Mouse (Mus musculus): ENCODE measurements around the gene Clca2. TPM values are rescaled to one million over a fixed set of nuclear protein-coding genes. Genes with fewer than 3 reads are reported as not detected.

Gene Clca2
- polyA plus RNA-seq, 1 experiment from 2014 or later, result 0.09 TPM

DNA sequence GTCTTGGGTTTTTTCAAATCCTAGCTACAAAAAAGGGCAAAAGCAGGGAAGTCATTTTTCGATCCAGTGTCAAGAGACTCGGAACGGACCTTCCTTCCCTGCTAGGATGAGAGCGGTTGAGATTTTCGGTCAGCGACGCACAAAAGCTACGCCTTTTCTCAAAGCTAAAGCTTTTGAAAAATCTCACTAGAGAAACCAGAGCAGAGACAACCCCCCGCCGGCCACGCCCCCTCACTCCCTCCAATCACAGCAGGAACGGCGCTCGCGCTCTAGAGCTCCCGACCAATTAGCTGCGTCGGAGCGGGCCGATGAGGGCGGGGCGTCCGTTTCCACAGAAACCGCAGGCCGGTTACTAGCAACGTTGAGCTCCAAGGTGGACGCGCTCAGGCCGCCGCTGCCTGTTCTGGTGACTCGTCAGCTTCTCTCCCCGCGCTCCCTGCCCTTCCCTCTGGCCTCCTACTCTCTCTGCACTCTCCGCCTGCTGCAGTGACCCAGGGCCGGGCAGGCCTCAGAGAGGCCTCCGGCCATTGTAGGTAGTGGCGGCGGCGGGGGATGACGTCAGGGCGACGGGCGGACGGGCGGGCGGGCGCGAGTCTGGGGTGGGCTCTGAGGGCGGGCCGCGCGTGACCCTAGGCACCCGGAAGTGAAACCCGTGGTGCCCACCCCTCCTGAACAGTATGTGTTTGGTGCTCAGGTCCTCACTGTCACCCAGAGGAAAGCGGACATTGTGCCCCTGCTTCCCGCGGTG, 19.2 kb upstream of the Clca2 start, which contains the start of gene Odf2l:
Odf2l (plus strand) TSS at position 335 of the 748 bp plus-strand sequence.
- Histone ChIP-seq H3K4me2 (peak within 1 kb of the TSS; percentile 79), H3K27ac (replicated peaks) (peak within 1 kb of the TSS; percentile 98), H3K9me3 (no peaks in the 10 kb centered on the region), H3K9ac (peak within 1 kb of the TSS; percentile 93), H3K36me3 (no peaks in the 10 kb centered on the region), H3K4me1 (peaks cover 19% of the 10 kb centered on the region), H3K4me3 (peak within 1 kb of the TSS; percentile 87), H3K27me3 (replicated peaks) (no peaks in the 10 kb centered on the region)
- under 1% methylated on average over 57 of the region's 57 CpGs for WGBS
- peak; percentile 94 for ATAC-seq (ENCODE audit: extremely low read depth, insufficient number of reproducible peaks, low FRiP score, low TSS enrichment)

DNA sequence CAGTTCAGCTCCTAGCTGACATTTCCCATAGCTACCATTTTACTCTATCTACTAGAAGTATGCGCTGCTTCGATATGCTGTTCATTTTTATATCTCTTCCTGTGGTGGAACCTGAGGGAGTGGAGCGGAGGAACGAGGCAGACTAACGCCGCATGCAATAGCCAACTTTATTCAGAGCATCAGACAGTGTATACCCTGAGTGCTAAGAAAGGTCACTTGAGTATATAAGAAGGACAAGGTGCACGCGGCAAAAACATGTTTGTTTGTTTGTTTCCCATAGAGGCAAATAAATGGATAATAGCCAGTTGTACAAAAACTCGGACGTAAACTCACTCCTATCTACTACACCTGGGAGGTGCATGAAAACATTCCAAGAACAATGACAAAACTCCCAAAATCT, 18.4 kb upstream of the Clca2 start:
- 78% methylated on average over 10 of the region's 10 CpGs for WGBS
- Histone ChIP-seq H3K27me3 (replicated peaks) (no peaks in the 10 kb centered on the region), H3K4me3 (peak overlapping the region; percentile 87), H3K27ac (replicated peaks) (peak overlapping the region; percentile 98), H3K9ac (peak overlapping the region; percentile 93), H3K36me3 (no peaks in the 10 kb centered on the region), H3K4me2 (peak overlapping the region; percentile 79), H3K4me1 (peaks cover 19% of the 10 kb centered on the region), H3K9me3 (no peaks in the 10 kb centered on the region)
- no peak for ATAC-seq (ENCODE audit: extremely low read depth, insufficient number of reproducible peaks, low FRiP score, low TSS enrichment)

DNA sequence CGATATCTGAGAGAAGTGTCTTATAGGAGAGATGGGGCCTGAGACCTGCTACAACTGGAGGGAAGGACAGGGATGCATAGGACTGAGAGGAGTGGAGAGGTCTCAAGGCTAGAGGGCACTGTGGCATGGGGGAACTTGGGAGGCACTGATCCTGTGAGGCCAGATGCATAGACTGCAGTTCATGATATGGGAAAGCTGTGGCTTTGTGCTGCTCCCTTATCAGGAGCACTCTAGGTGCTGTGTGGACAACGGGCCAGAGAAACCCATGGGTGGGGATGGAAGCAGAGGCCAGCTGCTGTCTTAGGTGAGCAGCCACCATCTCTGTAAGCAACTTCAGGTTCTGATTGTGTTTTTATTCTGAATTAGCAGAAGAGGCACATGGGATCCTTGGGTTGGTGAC, 15.9 kb upstream of the Clca2 start:
- H3K27ac ChIP-seq (replicated peaks), result no peak overlapping the region
- WGBS, result 63% methylated on average over 2 of the region's 2 CpGs
- H3K4me1 ChIP-seq, result peaks cover 17% of the 10 kb centered on the region
- H3K4me2 ChIP-seq, result no peak overlapping the region
- no peak for ATAC-seq (ENCODE audit: extremely low read depth, insufficient number of reproducible peaks, low FRiP score, low TSS enrichment)
- H3K9ac ChIP-seq, result no peak overlapping the region
- H3K9me3 ChIP-seq, result no peaks in the 10 kb centered on the region
- H3K36me3 ChIP-seq, result no peaks in the 10 kb centered on the region
- H3K27me3 ChIP-seq (replicated peaks), result no peaks in the 10 kb centered on the region
- H3K4me3 ChIP-seq, result no peak overlapping the region

DNA sequence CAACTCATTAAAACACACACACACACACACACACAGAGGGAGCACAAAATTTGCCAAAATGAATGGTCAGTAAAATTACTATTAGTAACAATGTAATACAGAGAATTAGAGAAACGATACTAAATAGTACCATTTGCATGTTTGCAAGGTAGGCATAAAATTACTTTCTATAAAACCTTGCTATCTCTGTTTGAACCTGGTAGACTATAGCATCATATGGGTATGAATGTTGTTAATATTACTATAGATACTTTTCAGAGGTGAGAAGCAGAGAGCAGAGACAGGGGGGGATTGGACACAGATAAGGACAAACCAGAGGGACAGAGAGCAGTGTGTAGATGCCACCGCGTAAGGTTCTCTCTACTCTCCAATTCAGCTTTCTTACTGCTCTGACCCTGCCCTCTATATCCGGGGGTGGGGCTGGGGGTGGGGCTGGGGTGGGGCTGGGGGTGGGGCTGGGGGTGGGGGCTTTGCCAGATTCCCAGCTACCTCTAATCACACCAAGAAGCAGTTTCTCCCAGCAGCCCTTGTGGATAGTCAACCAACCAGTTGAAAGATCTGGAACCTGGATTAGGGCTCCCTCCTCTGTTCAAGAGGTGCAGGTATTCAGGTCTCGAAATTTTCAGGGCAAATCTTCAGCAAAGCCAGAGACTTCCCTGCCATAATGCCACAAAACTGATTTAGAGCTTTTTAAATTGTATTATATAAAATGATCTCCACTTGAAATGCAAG, 6.7 kb upstream of the Clca2 start:
- H3K4me3 ChIP-seq, result no peak overlapping the region
- H3K9me3 ChIP-seq, result no peaks in the 10 kb centered on the region
- H3K4me1 ChIP-seq, result peaks cover 14% of the 10 kb centered on the region
- H3K4me2 ChIP-seq, result no peak overlapping the region
- H3K27me3 ChIP-seq (replicated peaks), result no peaks in the 10 kb centered on the region
- no peak for ATAC-seq (ENCODE audit: extremely low read depth, insufficient number of reproducible peaks, low FRiP score, low TSS enrichment)
- WGBS, result 73% methylated on average over 5 of the region's 5 CpGs
- no peaks in the 10 kb centered on the region for H3K36me3 ChIP-seq
- no peak overlapping the region for H3K27ac ChIP-seq (replicated peaks)
- H3K9ac ChIP-seq, result no peak overlapping the region

DNA sequence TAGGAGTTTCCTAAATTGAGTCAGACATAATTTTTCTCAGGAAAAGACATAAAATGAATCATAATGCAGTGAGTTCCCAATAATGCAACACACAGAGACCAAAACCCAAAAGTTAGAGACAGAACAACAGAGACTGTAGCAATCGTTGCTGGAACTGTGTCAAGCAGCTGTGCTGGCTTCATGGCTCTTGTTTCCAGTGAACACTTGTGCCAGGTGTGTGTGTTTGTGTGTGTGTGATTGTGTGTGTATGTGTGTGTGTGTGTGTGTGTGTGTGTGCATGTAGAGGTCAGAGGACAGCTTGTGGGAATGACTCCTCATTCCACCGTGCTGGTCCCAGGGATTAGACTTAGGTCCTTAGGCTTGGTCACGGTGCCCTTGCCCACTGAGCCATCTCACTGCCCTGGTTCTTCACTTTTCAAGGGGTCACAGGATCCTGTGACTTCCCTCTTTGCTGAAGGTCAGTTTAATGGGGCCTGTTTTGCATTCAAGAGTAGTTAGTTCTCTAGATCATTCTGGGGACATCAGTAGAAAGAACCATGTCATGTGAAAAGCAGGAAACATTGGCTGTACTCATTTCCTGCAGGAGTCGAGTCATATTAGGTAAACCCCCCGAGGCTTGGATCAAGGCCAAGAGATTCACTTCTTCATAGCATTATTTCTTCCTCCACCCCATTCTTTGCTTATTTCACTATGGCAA, 6.0 kb upstream of the Clca2 start:
- Histone ChIP-seq H3K27me3 (replicated peaks) (no peaks in the 10 kb centered on the region), H3K4me1 (peaks cover 14% of the 10 kb centered on the region), H3K36me3 (no peaks in the 10 kb centered on the region), H3K9ac (no peak overlapping the region), H3K4me3 (no peak overlapping the region), H3K9me3 (no peaks in the 10 kb centered on the region), H3K4me2 (no peak overlapping the region), H3K27ac (replicated peaks) (no peak overlapping the region; the same call in 1 of the 2 replicates)
- no peak for ATAC-seq (ENCODE audit: extremely low read depth, insufficient number of reproducible peaks, low FRiP score, low TSS enrichment)
- 67% methylated on average over 5 of the region's 5 CpGs for WGBS

DNA sequence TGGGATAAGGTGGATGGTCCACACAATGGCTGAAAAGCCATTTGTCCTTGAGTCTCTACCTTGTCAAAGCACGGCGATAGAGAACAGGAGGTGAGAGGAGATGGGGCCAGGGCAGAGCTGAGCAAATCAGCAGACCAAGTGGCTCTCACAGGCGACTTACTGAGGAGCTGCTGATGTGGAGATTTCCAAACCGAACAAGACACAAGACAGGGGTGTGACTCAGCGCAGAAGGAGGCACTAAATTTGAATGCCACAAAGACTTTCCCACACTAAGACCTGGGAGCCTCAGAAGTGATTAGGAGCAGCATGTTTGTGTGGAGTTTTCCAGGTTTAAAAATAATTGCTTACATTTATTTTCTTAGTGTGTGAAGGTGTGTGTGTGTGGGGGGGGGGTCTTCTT, 4.5 kb upstream of the Clca2 start:
- Histone ChIP-seq H3K9me3 (no peaks in the 10 kb centered on the region), H3K4me2 (0 out of 2 replicates have a peak overlapping the region, but pooled peaks have one; percentile 2), H3K9ac (no peak overlapping the region), H3K27me3 (replicated peaks) (no peaks in the 10 kb centered on the region), H3K27ac (replicated peaks) (no peak overlapping the region), H3K36me3 (no peaks in the 10 kb centered on the region), H3K4me1 (peaks cover 14% of the 10 kb centered on the region), H3K4me3 (no peak overlapping the region)
- 16% methylated on average over 5 of the region's 5 CpGs for WGBS
- ATAC-seq (ENCODE audit: extremely low read depth, insufficient number of reproducible peaks, low FRiP score, low TSS enrichment), result no peak

DNA sequence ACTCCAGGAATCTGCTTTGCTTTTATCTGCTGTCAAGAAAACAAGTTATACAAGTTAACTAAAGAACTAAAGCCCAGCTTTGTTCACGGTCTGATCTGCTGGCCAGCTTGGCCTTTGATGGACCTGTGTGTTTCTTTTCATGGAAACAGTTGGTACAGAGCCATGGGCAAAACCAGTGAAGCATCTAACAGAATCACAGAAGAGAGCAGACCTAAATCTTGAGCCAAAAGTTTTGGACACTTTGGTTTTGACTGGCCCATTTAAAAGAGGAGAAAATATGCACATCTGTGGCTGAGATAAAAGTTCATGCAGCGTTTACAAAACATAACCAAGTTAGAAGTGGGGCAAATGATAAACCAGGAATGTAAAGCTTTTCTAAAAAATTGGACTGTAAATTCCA, 4.1 kb upstream of the Clca2 start:
- WGBS, result 60% methylated on average over 2 of the region's 2 CpGs

DNA sequence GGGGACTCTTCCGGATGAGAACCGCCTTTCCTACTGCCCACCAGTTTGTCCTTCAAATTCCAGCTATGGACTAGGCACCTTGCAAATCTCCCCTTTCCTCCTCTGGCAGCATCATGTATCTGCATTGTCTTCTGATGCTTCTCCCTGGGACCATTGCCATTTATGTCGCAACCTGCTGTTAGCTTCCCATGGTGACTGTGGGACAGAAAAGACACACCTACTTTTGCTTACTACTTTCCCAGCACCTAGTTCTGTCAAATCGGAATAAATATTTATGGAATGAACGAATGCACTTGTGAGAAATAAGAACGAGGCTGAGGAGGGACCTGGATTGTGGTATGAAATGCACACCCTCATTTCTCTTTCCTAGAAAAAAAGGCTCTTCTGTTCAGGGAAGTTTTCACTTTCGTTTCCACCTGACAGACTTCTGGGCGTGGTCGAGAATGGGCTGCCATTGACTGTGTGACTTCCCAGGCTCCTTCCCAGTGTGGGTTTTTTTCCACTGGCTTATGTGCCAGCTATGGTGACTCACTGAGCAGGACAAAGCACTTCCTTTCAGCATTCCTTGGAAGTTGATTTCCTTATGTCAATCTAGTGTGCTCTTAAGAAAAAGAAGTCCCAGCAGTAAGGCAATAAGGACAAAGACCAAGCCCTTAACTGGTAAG, 2.8 kb upstream of the Clca2 start:
- Histone ChIP-seq H3K27ac (replicated peaks) (no peak overlapping the region), H3K27me3 (replicated peaks) (no peaks in the 10 kb centered on the region)
- no peak for ATAC-seq (ENCODE audit: extremely low read depth, insufficient number of reproducible peaks, low FRiP score, low TSS enrichment)

More for the DNA sequence above, 4.1 kb upstream of the Clca2 start:
- Histone ChIP-seq H3K4me3 (no peak overlapping the region), H3K9ac (no peak overlapping the region), H3K27me3 (replicated peaks) (no peaks in the 10 kb centered on the region), H3K36me3 (no peaks in the 10 kb centered on the region), H3K4me2 (no peak overlapping the region), H3K9me3 (no peaks in the 10 kb centered on the region), H3K4me1 (peaks cover 14% of the 10 kb centered on the region), H3K27ac (replicated peaks) (no peak overlapping the region)
- no peak for ATAC-seq (ENCODE audit: extremely low read depth, insufficient number of reproducible peaks, low FRiP score, low TSS enrichment)

DNA sequence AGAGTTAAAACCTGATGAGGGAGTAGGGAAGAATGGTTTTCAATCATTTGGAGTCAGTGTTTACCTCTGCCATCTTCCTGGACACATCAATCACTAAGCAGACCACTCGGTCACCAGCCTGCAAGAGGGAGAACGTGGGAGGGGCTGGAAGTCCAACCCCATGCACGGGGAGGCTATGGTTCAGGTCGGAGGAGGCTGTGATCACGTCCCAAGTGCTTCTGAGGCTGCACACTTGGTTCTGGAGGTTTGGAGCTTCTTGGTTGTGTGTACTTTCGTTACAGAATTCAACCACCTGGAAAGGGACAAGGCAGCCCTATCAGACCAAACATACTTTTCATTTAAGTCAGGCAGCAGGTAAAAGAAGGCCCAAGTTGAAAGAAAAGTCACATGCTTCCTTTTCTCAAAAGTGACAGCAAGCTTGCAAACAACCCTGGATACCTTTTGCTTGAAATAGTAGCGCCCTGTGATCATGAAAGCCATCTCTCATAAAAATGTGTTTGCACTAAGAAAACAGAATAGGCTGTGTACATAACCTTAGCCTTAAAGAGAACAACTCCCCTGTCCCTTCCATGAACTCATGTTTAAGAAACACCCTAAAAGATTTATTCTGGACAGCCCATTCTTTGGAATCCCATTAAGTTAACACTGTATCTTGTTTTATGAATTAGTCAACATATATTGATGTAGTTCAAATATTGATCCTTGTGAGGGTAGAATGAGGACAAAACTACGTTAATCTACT, 11.2 kb downstream of the Clca2 start:
- Histone ChIP-seq H3K27me3 (replicated peaks) (no peaks in the 10 kb centered on the region), H3K9me3 (no peaks in the 10 kb centered on the region), H3K9ac (no peak overlapping the region), H3K4me2 (no peak overlapping the region), H3K27ac (replicated peaks) (no peak overlapping the region), H3K4me1 (no peaks in the 10 kb centered on the region), H3K36me3 (no peaks in the 10 kb centered on the region), H3K4me3 (no peak overlapping the region)
- 60% methylated on average over 8 of the region's 8 CpGs for WGBS
- ATAC-seq (ENCODE audit: extremely low read depth, insufficient number of reproducible peaks, low FRiP score, low TSS enrichment), result no peak

More for the DNA sequence above, 2.8 kb upstream of the Clca2 start:
- H3K9me3 ChIP-seq, result no peaks in the 10 kb centered on the region
- H3K36me3 ChIP-seq, result no peaks in the 10 kb centered on the region
- H3K4me1 ChIP-seq, result peaks cover 14% of the 10 kb centered on the region
- no peak overlapping the region for H3K9ac ChIP-seq
- no peak overlapping the region for H3K4me2 ChIP-seq
- H3K4me3 ChIP-seq, result no peak overlapping the region
- WGBS, result 74% methylated on average over 9 of the region's 9 CpGs

DNA sequence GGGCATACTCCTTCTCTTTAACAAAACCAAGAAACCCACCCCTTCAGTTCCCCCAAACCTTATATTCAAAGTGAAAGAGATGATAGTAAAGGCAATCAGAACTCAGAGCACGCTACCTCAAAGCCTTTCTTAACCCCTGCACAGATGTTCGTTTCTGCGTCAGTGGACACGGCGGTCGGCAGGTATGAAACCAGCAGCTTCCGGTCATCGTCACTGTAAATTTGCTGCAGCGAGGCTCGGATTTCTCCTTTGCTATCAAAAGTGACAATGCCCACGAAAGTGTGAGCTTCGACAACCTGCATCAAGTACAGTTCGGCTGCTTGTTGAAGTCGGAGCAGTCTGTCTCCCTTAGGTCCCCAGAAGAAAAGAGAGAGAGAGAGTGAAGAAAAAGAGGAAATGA, 13.1 kb downstream of the Clca2 start:
- no peaks in the 10 kb centered on the region for H3K27me3 ChIP-seq (replicated peaks)
- WGBS, result 87% methylated on average over 14 of the region's 14 CpGs
- no peak overlapping the region for H3K4me2 ChIP-seq

More for the DNA sequence above, 13.1 kb downstream of the Clca2 start:
- no peak overlapping the region for H3K4me3 ChIP-seq
- H3K4me1 ChIP-seq, result no peaks in the 10 kb centered on the region
- no peaks in the 10 kb centered on the region for H3K36me3 ChIP-seq
- H3K9me3 ChIP-seq, result no peaks in the 10 kb centered on the region
- no peak overlapping the region for H3K27ac ChIP-seq (replicated peaks)
- H3K9ac ChIP-seq, result no peak overlapping the region
- no peak for ATAC-seq (ENCODE audit: extremely low read depth, insufficient number of reproducible peaks, low FRiP score, low TSS enrichment)
